ENCODE assay signal across 46 mouse cellular contexts in genomic region chr3:93273223-93273622, GRCm38 (mm10). TPM values are rescaled to one million over a fixed set of nuclear protein-coding genes. Genes with fewer than 3 reads are reported as not detected.
"Had no signal": no experiment of that assay in that cellular context is flagged by ENCODE, and none has a peak within 500 bp of the region (broad histone marks: within the 10 kb centered on the region; RNA-seq: fewer than 3 reads in every experiment).

Gene Flg, plus strand, starts transcription at chr3:93273523.

- H3K4me2 ChIP-seq: limb, embryonic 12.5 days; limb, embryonic 13.5 days; limb, embryonic 15.5 days; liver, embryonic 11.5 days; liver, embryonic 12.5 days; liver, embryonic 13.5 days; liver, embryonic 15.5 days; lung, embryonic 14.5 days; lung, embryonic 15.5 days; midbrain, embryonic 11.5 days; midbrain, embryonic 12.5 days; midbrain, embryonic 13.5 days; midbrain, embryonic 15.5 days had no signal

- H3K4me1 ChIP-seq: limb, embryonic 10.5 days; limb, embryonic 12.5 days; limb, embryonic 13.5 days; limb, embryonic 15.5 days; liver, embryonic 12.5 days; liver, embryonic 13.5 days; liver, embryonic 15.5 days; lung, embryonic 15.5 days; megakaryocyte, embryonic 14.5 days; midbrain, embryonic 10.5 days; midbrain, embryonic 12.5 days; midbrain, embryonic 13.5 days; midbrain, embryonic 15.5 days had no signal

- H3K27ac ChIP-seq: limb, embryonic 10.5 days; limb, embryonic 12.5 days; limb, embryonic 13.5 days; limb, embryonic 15.5 days; liver, embryonic 12.5 days; liver, embryonic 13.5 days; liver, embryonic 14.5 days; liver, embryonic 15.5 days; lung, embryonic 15.5 days; macrophage; midbrain, embryonic 10.5 days; midbrain, embryonic 12.5 days; midbrain, embryonic 13.5 days; midbrain, embryonic 15.5 days had no signal

- ATAC-seq: liver, embryonic 12.5 days; liver, postnatal 0 days; lung, postnatal 0 days; midbrain, embryonic 13.5 days; midbrain, embryonic 15.5 days; midbrain, embryonic 16.5 days had no signal

- H3K9me3 ChIP-seq: limb, embryonic 10.5 days; limb, embryonic 12.5 days; limb, embryonic 13.5 days; limb, embryonic 15.5 days; liver, embryonic 12.5 days; liver, embryonic 13.5 days; liver, embryonic 15.5 days; lung, embryonic 15.5 days; midbrain, embryonic 10.5 days; midbrain, embryonic 12.5 days; midbrain, embryonic 13.5 days; midbrain, embryonic 15.5 days had no signal

- DNase-seq: left cerebral cortex, postnatal 4 days; liver; liver, embryonic 13.5 days; liver, postnatal 0 days; lung, adult 18-20 months; lung, adult 2 months; lung, embryonic 14.5 days; lung, postnatal 10 days; lung, postnatal 14 days; lung, postnatal 36 days; lung, postnatal 4 days; midbrain, embryonic 14.5 days had no signal

- H3K27me3 ChIP-seq: limb, embryonic 12.5 days; limb, embryonic 13.5 days; limb, embryonic 15.5 days; liver, embryonic 12.5 days; liver, embryonic 13.5 days; liver, embryonic 15.5 days; lung, embryonic 15.5 days; megakaryocyte, embryonic 14.5 days; midbrain, embryonic 12.5 days; midbrain, embryonic 13.5 days; midbrain, embryonic 15.5 days had no signal

- H3K9ac ChIP-seq: limb, embryonic 12.5 days; limb, embryonic 13.5 days; limb, embryonic 15.5 days; liver, embryonic 12.5 days; liver, embryonic 13.5 days; liver, embryonic 14.5 days; liver, embryonic 15.5 days; liver, postnatal 0 days; lung, embryonic 14.5 days; lung, embryonic 15.5 days; midbrain, embryonic 12.5 days; midbrain, embryonic 13.5 days; midbrain, embryonic 15.5 days had no signal

- H3K4me3 ChIP-seq: limb, embryonic 10.5 days; limb, embryonic 12.5 days; limb, embryonic 13.5 days; limb, embryonic 15.5 days; liver, embryonic 12.5 days; liver, embryonic 13.5 days; liver, embryonic 15.5 days; lung, embryonic 15.5 days; megakaryocyte, embryonic 14.5 days; midbrain, embryonic 10.5 days; midbrain, embryonic 12.5 days; midbrain, embryonic 13.5 days; midbrain, embryonic 15.5 days; myocyte had no signal

- H3K36me3 ChIP-seq: limb, embryonic 10.5 days; limb, embryonic 12.5 days; limb, embryonic 13.5 days; limb, embryonic 15.5 days; liver, embryonic 12.5 days; liver, embryonic 13.5 days; liver, embryonic 15.5 days; lung, embryonic 15.5 days; midbrain, embryonic 10.5 days; midbrain, embryonic 12.5 days; midbrain, embryonic 13.5 days; midbrain, embryonic 15.5 days had no signal

RNA-seq across cellular contexts. Expression of gene Flg, which starts in this region (rescaled TPM):
- total RNA-seq: left cerebral cortex, adult 8-10 months; left cerebral cortex, postnatal 10 days; left cerebral cortex, postnatal 14 days; left cerebral cortex, postnatal 25 days; left cerebral cortex, postnatal 36 days; left cerebral cortex, postnatal 4 days; liver, adult 2 months; megakaryocyte progenitor cell, adult 5-6 weeks; megakaryocyte, adult 5-6 weeks; megakaryocyte-erythroid progenitor cell, adult 5-6 weeks; monocyte, adult 5-6 weeks had no signal
- polyA plus RNA-seq: limb, embryonic 10.5 days; limb, embryonic 11.5 days; limb, embryonic 12.5 days; limb, embryonic 13.5 days; liver, adult 2 months; liver, embryonic 11.5 days; liver, embryonic 12.5 days; liver, embryonic 13.5 days; liver, embryonic 14.5 days; liver, embryonic 15.5 days; liver, embryonic 16.5 days; liver, postnatal 0 days; lung, embryonic 14.5 days; lung, embryonic 15.5 days; lung, embryonic 16.5 days; lung, postnatal 0 days; macrophage; midbrain, embryonic 10.5 days; midbrain, embryonic 11.5 days; midbrain, embryonic 12.5 days; midbrain, embryonic 13.5 days; midbrain, embryonic 14.5 days; midbrain, embryonic 15.5 days; midbrain, embryonic 16.5 days; midbrain, postnatal 0 days; myocyte; neural tube, embryonic 11.5 days had no signal
